Mouse (Mus musculus) hindbrain, embryonic 14.5 days (tissue): ENCODE measurements around the gene Ripor2. TPM values are rescaled to one million over a fixed set of nuclear protein-coding genes. Genes with fewer than 3 reads are reported as not detected.
"Not testable (repeated sequence)": the region's sequence is repeated elsewhere in the genome, so short reads cannot be mapped to it uniquely, and the experiment has no call there.

Experiments
- ATAC-seq: fragments of 200-750 bp; cut with Nextera tagmentation; 2 replicates; pipeline ENCODE4 v1.8.0; 2017; ENCODE audit warnings: moderate number of reproducible peaks, mild to moderate bottlenecking, moderate TSS enrichment, moderate library complexity; ENCODE audit not compliant: low FRiP score
- DNase-seq: peaks from one replicate; pipeline ENCODE4 v3.0.0-alpha.2; 2015; ENCODE audit warnings: low spot score
- H3K27ac ChIP-seq: fragments of 300-500 bp; sonication (generic); 2 replicates; pipeline ENCODE4 v1.5.1; 2014; ENCODE audit warnings: mild to moderate bottlenecking, moderate library complexity
- H3K27me3 ChIP-seq: fragments of 300-500 bp; sonication (generic); 2 replicates; pipeline ENCODE4 v1.6.1; 2014; ENCODE audit warnings: mild to moderate bottlenecking, low read length, mixed read lengths; ENCODE audit not compliant: control insufficient read depth, insufficient read depth
- H3K36me3 ChIP-seq: fragments of 300-500 bp; sonication (generic); replicated peaks from 2 replicates; pipeline ENCODE4 v1.6.1; 2014; ENCODE audit not compliant: control insufficient read depth, insufficient read depth
- H3K4me1 ChIP-seq: fragments of 300-500 bp; sonication (generic); replicated peaks from 2 replicates; pipeline ENCODE4 v1.6.1; 2014; ENCODE audit warnings: antibody characterized with exemption, low read length, mixed read lengths; ENCODE audit not compliant: control insufficient read depth, insufficient read depth
- H3K4me2 ChIP-seq: fragments of 300-500 bp; sonication (generic); replicated peaks from 2 replicates; pipeline ENCODE4 v1.6.1; 2014; ENCODE audit warnings: mild to moderate bottlenecking, moderate library complexity
- H3K4me3 ChIP-seq: fragments of 300-500 bp; sonication (generic); replicated peaks from 2 replicates; pipeline ENCODE4 v1.5.1; 2014; ENCODE audit warnings: mild to moderate bottlenecking, low read length
- H3K9ac ChIP-seq: fragments of 300-500 bp; sonication (generic); 2 replicates; pipeline ENCODE4 v1.6.1; 2014
- H3K9me3 ChIP-seq: fragments of 300-500 bp; sonication (generic); 2 replicates; pipeline ENCODE4 v1.6.1; 2016; ENCODE audit warnings: low read length; ENCODE audit not compliant: control insufficient read depth
- WGBS: fragments of 180-500 bp; shearing (Covaris S2); extraction: QIAGEN DNeasy Blood & Tissue Kit; methylation state at CpG from one replicate; pipeline ENCODE4 v1.1.7; 2014; 5-methylcytosine and 5-hydroxymethylcytosine counted together
- polyA plus RNA-seq: library from polyadenylated mRNA; unstranded; fragments of >200 nt; fragmentation: Nextera tagmentation; extraction: Ambion mirVana; gene quantifications from 2 replicates; pipeline ENCODE4 v1.2.1, GENCODE M21; 2014

Ripor2 gene
- polyA plus RNA-seq, 1 experiment from 2014 or later = 25.9 TPM

- no peak overlapping the region for H3K4me3 ChIP-seq
- peaks cover 5% of the 10 kb centered on the region; the same call in 1 of the 2 replicates for H3K4me1 ChIP-seq
- WGBS = 95% methylated on average over 3 of the region's 3 CpGs
- DNase-seq = no peak
- H3K27ac ChIP-seq = no peak overlapping the region
- no peak overlapping the region for H3K9ac ChIP-seq
- no peaks in the 10 kb centered on the region for H3K36me3 ChIP-seq
- H3K9me3 ChIP-seq = no peaks in the 10 kb centered on the region
- no peak overlapping the region for H3K4me2 ChIP-seq
- no peak for ATAC-seq
- H3K27me3 ChIP-seq = no peaks in the 10 kb centered on the region
These were observed 174.8 kb downstream of the Ripor2 start for GRCm38 (mm10) chr13:24756756-24757155.

- Histone ChIP-seq H3K9ac (no peak overlapping the region), H3K27me3 (no peaks in the 10 kb centered on the region), H3K4me3 (no peak overlapping the region), H3K27ac (no peak overlapping the region), H3K4me1 (peaks cover 5% of the 10 kb centered on the region; the same call in 1 of the 2 replicates), H3K4me2 (no peak overlapping the region), H3K9me3 (no peaks in the 10 kb centered on the region), H3K36me3 (no peaks in the 10 kb centered on the region)
- 80% methylated on average over 12 of the region's 12 CpGs for WGBS
- ATAC-seq = no peak
- no peak for DNase-seq
These were observed 176.0 kb downstream of the Ripor2 start for GRCm38 (mm10) chr13:24757820-24758564.

GRCm38 (mm10) chr13:24759451-24759850 is 177.5 kb downstream of the Ripor2 start:
- Histone ChIP-seq H3K27ac (no peak overlapping the region), H3K9ac (no peak overlapping the region), H3K4me2 (no peak overlapping the region), H3K9me3 (no peaks in the 10 kb centered on the region), H3K36me3 (no peaks in the 10 kb centered on the region), H3K27me3 (no peaks in the 10 kb centered on the region), H3K4me1 (peaks cover 5% of the 10 kb centered on the region; the same call in 1 of the 2 replicates), H3K4me3 (no peak overlapping the region)
- WGBS = 93% methylated on average over 10 of the region's 10 CpGs
- DNase-seq = no peak
- no peak for ATAC-seq

- 67% methylated on average over 5 of the region's 5 CpGs for WGBS
- H3K4me2 ChIP-seq = peak overlapping the region; percentile 57
- ATAC-seq = no peak
- H3K27ac ChIP-seq = no peak overlapping the region
- H3K27me3 ChIP-seq = no peaks in the 10 kb centered on the region
- no peaks in the 10 kb centered on the region for H3K9me3 ChIP-seq
- no peak overlapping the region; the same call in 1 of the 2 replicates for H3K9ac ChIP-seq
- no peak for DNase-seq
- no peak overlapping the region for H3K4me3 ChIP-seq
- H3K36me3 ChIP-seq = no peaks in the 10 kb centered on the region
- H3K4me1 ChIP-seq = peaks cover 5% of the 10 kb centered on the region; the same call in 1 of the 2 replicates
These were observed 178.4 kb downstream of the Ripor2 start for GRCm38 (mm10) chr13:24760351-24760870.

GRCm38 (mm10) chr13:24761083-24761402 is 179.1 kb downstream of the Ripor2 start:
- no peaks in the 10 kb centered on the region for H3K36me3 ChIP-seq
- H3K9me3 ChIP-seq = no peaks in the 10 kb centered on the region
- no peaks in the 10 kb centered on the region for H3K27me3 ChIP-seq
- 12% methylated on average over 10 of the region's 10 CpGs for WGBS
- H3K4me3 ChIP-seq = peak overlapping the region; percentile 91
- no peak for DNase-seq
- H3K4me1 ChIP-seq = peaks cover 5% of the 10 kb centered on the region; the same call in 1 of the 2 replicates
- no peak; the same call in 1 of the 2 replicates for ATAC-seq
- peak overlapping the region; percentile 55 for H3K9ac ChIP-seq
- H3K4me2 ChIP-seq = peak overlapping the region; percentile 57
- H3K27ac ChIP-seq = no peak overlapping the region

GRCm38 (mm10) chr13:24761403-24762227 is 179.6 kb downstream of the Ripor2 start, which contains the start of gene Gmnn:
Gene Gmnn, minus strand, starts transcription at chr13:24761923.
- peak within 1 kb of the TSS; percentile 57 for H3K4me2 ChIP-seq
- 0 out of 2 replicates have a peak within 1 kb of the TSS, but pooled peaks have one; percentile 39 for H3K27ac ChIP-seq
- peak; percentile 96 for ATAC-seq
- DNase-seq = peak; percentile 82
- H3K4me1 ChIP-seq = peaks cover 5% of the 10 kb centered on the region; the same call in 1 of the 2 replicates
- H3K27me3 ChIP-seq = no peaks in the 10 kb centered on the region
- H3K9ac ChIP-seq = peak within 1 kb of the TSS; percentile 55
- under 1% methylated on average over 78 of the region's 79 CpGs for WGBS
- no peaks in the 10 kb centered on the region for H3K9me3 ChIP-seq
- H3K36me3 ChIP-seq = no peaks in the 10 kb centered on the region
- H3K4me3 ChIP-seq = peak within 1 kb of the TSS; percentile 91

GRCm38 (mm10) chr13:24762254-24762653 is 180.3 kb downstream of the Ripor2 start:
- H3K4me2 ChIP-seq = peak overlapping the region; percentile 57
- no peaks in the 10 kb centered on the region for H3K27me3 ChIP-seq
- 0 out of 2 replicates have a peak, but pooled peaks have one; percentile 13 for ATAC-seq
- no peak overlapping the region for H3K27ac ChIP-seq
- H3K9me3 ChIP-seq = no peaks in the 10 kb centered on the region
- peak overlapping the region; percentile 91 for H3K4me3 ChIP-seq
- DNase-seq = no peak
- peaks cover 5% of the 10 kb centered on the region; the same call in 1 of the 2 replicates for H3K4me1 ChIP-seq
- 49% methylated on average over 4 of the region's 4 CpGs for WGBS
- no peaks in the 10 kb centered on the region for H3K36me3 ChIP-seq
- H3K9ac ChIP-seq = peak overlapping the region; percentile 55; the same call in 1 of the 2 replicates

- ATAC-seq, H3K27ac ChIP-seq, H3K4me1 ChIP-seq, DNase-seq, H3K27me3 ChIP-seq, H3K4me2 ChIP-seq, H3K9ac ChIP-seq, H3K4me3 ChIP-seq, H3K36me3 ChIP-seq, H3K9me3 ChIP-seq: not testable (repeated sequence)
- 85% methylated on average over 4 of the region's 4 CpGs for WGBS
These were observed 185.8 kb downstream of the Ripor2 start for GRCm38 (mm10) chr13:24767809-24768208.

- H3K4me2 ChIP-seq, ATAC-seq, H3K27ac ChIP-seq, H3K4me1 ChIP-seq, DNase-seq, H3K36me3 ChIP-seq, H3K4me3 ChIP-seq, H3K9me3 ChIP-seq, H3K27me3 ChIP-seq, H3K9ac ChIP-seq: not testable (repeated sequence)
- WGBS = 97% methylated on average over 9 of the region's 10 CpGs
These were observed 189.5 kb downstream of the Ripor2 start for GRCm38 (mm10) chr13:24771482-24771881.
